Mouse (Mus musculus) lung, embryonic 15.5 days (tissue): ENCODE data around the gene Nkx2-2. TPM values are rescaled to one million over a fixed set of nuclear protein-coding genes. Genes with fewer than 3 reads are reported as not detected.

Experiments
- ATAC-seq: fragments of 200-750 bp; cut with Nextera tagmentation; 2 replicates; pipeline ENCODE4 v1.8.0; 2017; ENCODE audit warnings: moderate number of reproducible peaks, borderline replicate concordance; ENCODE audit not compliant: low FRiP score, low TSS enrichment; ENCODE audit errors: extremely low read depth
- H3K27ac ChIP-seq: fragments of 300-500 bp; sonication (generic); 2 replicates; pipeline ENCODE4 v1.5.1; 2015; ENCODE audit warnings: moderate library complexity, mild to moderate bottlenecking, inconsistent platforms
- H3K27me3 ChIP-seq: fragments of 300-500 bp; sonication (generic); 2 replicates; pipeline ENCODE4 v1.6.1; 2015; ENCODE audit warnings: inconsistent platforms
- H3K36me3 ChIP-seq: fragments of 300-500 bp; sonication (generic); 2 replicates; pipeline ENCODE4 v1.6.1; 2015; ENCODE audit warnings: inconsistent platforms
- H3K4me1 ChIP-seq: fragments of 300-500 bp; sonication (generic); 2 replicates; pipeline ENCODE4 v1.6.1; 2015; ENCODE audit warnings: inconsistent platforms
- H3K4me2 ChIP-seq: fragments of 300-500 bp; sonication (generic); 2 replicates; pipeline ENCODE4 v1.6.1; 2015; ENCODE audit warnings: inconsistent platforms, mild to moderate bottlenecking, moderate library complexity
- H3K4me3 ChIP-seq: fragments of 300-500 bp; sonication (generic); 2 replicates; pipeline ENCODE4 v1.5.1; 2015; ENCODE audit warnings: mild to moderate bottlenecking, inconsistent platforms
- H3K9ac ChIP-seq: fragments of 300-500 bp; sonication (generic); 2 replicates; pipeline ENCODE4 v1.6.1; 2015; ENCODE audit warnings: inconsistent platforms
- H3K9me3 ChIP-seq: fragments of 300-500 bp; sonication (generic); 2 replicates; pipeline ENCODE4 v1.6.1; 2016; ENCODE audit warnings: inconsistent platforms
- WGBS: fragments of 180-500 bp; shearing (Covaris S2); methylation state at CpG from one replicate; pipeline ENCODE4 v1.1.7; 2015; 5-methylcytosine and 5-hydroxymethylcytosine counted together
- polyA plus RNA-seq: library from polyadenylated mRNA; unstranded; fragments of >200 nt; fragmentation: Nextera tagmentation; extraction: Ambion mirVana; gene quantifications from 2 replicates; pipeline ENCODE4 v1.2.1, GENCODE M21; 2015

The Nkx2-2 gene
- polyA plus RNA-seq, 1 experiment from 2014 or later = not detected

- H3K27ac ChIP-seq = no peak overlapping the region
- peaks cover 44% of the 10 kb centered on the region for H3K4me1 ChIP-seq
- H3K4me3 ChIP-seq = no peak overlapping the region
- H3K27me3 ChIP-seq = peaks cover 95% of the 10 kb centered on the region
- no peaks in the 10 kb centered on the region for H3K9me3 ChIP-seq
- no peak for ATAC-seq
- no peak overlapping the region for H3K4me2 ChIP-seq
- no peak overlapping the region for H3K9ac ChIP-seq
- H3K36me3 ChIP-seq = no peaks in the 10 kb centered on the region
- WGBS = 2% methylated on average over 28 of the region's 28 CpGs
Measured at GRCm38 (mm10) chr2:147188074-147188700, 5.9 kb downstream of the Nkx2-2 start.

DNA sequence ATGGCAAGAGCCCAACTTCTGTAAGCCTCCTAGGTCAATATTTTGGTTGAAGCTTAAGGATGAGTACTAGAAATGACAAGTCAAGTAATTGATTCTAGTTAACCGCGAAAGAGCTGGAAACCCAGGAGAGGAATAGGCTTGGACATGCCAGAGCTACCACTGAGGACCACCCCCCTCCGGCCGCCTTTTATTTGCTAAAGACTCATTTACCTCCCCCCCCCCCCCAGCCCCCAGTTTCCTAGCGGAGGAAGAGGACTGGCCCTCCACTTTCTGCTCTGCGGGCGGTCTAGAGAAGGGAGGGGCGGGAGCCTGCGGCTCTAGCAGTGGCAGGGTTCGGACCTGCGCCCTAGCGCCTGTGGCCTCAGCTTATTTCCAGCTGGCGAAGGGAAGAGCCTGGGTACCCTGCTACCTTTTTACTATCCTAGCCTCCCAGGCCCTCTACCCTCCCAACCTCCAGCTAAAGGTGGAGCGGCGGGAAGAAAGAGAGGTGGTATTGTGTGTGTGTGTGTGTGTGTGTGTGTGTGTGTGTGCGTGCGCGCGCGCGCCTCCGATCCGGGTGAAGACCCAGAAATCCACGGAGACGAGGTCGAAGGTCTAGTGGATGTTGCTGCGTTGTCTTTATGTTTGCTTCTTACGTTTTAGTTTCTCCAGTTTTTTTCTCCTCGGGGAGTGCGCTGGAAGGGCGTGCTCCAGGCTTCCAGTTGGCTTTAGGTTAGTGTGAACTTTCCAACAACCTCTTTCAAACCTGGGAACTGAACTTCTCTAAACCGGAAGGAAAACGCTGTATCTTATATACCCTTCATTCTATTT, 6.8 kb downstream of the Nkx2-2 start:
- no peak for ATAC-seq

GRCm38 (mm10) chr2:147186261-147186681, 7.8 kb downstream of the Nkx2-2 start:
- under 1% methylated on average over 25 of the region's 25 CpGs for WGBS
- H3K36me3 ChIP-seq = no peaks in the 10 kb centered on the region
- H3K27me3 ChIP-seq = peaks cover 97% of the 10 kb centered on the region
- no peaks in the 10 kb centered on the region for H3K9me3 ChIP-seq
- no peak for ATAC-seq
- H3K27ac ChIP-seq = no peak overlapping the region
- no peak overlapping the region for H3K9ac ChIP-seq
- H3K4me2 ChIP-seq = peak overlapping the region; percentile 47; the same call in 1 of the 2 replicates
- H3K4me1 ChIP-seq = peaks cover 49% of the 10 kb centered on the region
- no peak overlapping the region for H3K4me3 ChIP-seq

More for the DNA sequence above, 6.8 kb downstream of the Nkx2-2 start:
- H3K9me3 ChIP-seq = no peaks in the 10 kb centered on the region
- H3K4me1 ChIP-seq = peaks cover 49% of the 10 kb centered on the region
- H3K27me3 ChIP-seq = peaks cover 95% of the 10 kb centered on the region
- WGBS = under 1% methylated on average over 33 of the region's 33 CpGs
- H3K4me2 ChIP-seq = no peak overlapping the region
- H3K27ac ChIP-seq = no peak overlapping the region
- H3K4me3 ChIP-seq = no peak overlapping the region
- no peak overlapping the region for H3K9ac ChIP-seq
- no peaks in the 10 kb centered on the region for H3K36me3 ChIP-seq

DNA sequence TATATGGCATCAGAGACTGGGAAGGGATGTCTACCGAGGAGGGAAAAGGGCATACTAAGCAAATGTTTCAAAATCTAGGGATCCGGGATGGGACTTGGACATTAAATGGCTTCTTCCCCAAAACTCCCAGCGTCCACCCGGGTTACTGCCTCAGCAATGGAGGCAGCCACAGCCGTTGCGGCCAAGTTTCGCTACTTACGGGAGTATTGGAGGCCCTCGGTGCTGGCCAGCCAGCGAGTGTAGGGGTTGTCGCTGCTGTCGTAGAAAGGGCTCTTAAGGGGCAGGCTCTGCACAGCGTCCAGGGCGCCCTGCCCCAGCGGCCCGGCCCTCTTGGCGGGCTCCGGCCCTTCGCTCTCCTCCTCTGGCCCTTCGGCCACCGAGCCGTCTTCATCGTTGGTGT, 8.5 kb downstream of the Nkx2-2 start:
- no peak overlapping the region for H3K9ac ChIP-seq
- ATAC-seq = no peak
- peak overlapping the region; percentile 47 for H3K4me2 ChIP-seq
- no peaks in the 10 kb centered on the region for H3K9me3 ChIP-seq
- no peak overlapping the region for H3K27ac ChIP-seq
- H3K4me3 ChIP-seq = peak overlapping the region; percentile 9
- H3K36me3 ChIP-seq = no peaks in the 10 kb centered on the region
- H3K27me3 ChIP-seq = peaks cover 97% of the 10 kb centered on the region
- peaks cover 45% of the 10 kb centered on the region for H3K4me1 ChIP-seq
- WGBS = under 1% methylated on average over 23 of the region's 23 CpGs

- Histone ChIP-seq H3K36me3 (no peaks in the 10 kb centered on the region), H3K4me3 (peak overlapping the region; percentile 26), H3K4me1 (peaks cover 34% of the 10 kb centered on the region), H3K9me3 (no peaks in the 10 kb centered on the region), H3K27me3 (peaks cover 95% of the 10 kb centered on the region), H3K9ac (no peak overlapping the region), H3K27ac (no peak overlapping the region), H3K4me2 (peak overlapping the region; percentile 54)
- WGBS = under 1% methylated on average over 59 of the region's 65 CpGs
- no peak for ATAC-seq
Measured at GRCm38 (mm10) chr2:147184071-147184990, 9.7 kb downstream of the Nkx2-2 start.

- peaks cover 34% of the 10 kb centered on the region for H3K4me1 ChIP-seq
- H3K4me3 ChIP-seq = peak overlapping the region; percentile 26; the same call in 1 of the 2 replicates
- H3K4me2 ChIP-seq = peak overlapping the region; percentile 54; the same call in 1 of the 2 replicates
- 6% methylated on average over 12 of the region's 12 CpGs for WGBS
- H3K27me3 ChIP-seq = peaks cover 95% of the 10 kb centered on the region
- H3K36me3 ChIP-seq = no peaks in the 10 kb centered on the region
- no peak overlapping the region for H3K27ac ChIP-seq
- H3K9me3 ChIP-seq = no peaks in the 10 kb centered on the region
- H3K9ac ChIP-seq = no peak overlapping the region
- no peak for ATAC-seq
Measured at GRCm38 (mm10) chr2:147183521-147183920, 10.5 kb downstream of the Nkx2-2 start.

GRCm38 (mm10) chr2:147182709-147183260, 11.3 kb downstream of the Nkx2-2 start:
- Histone ChIP-seq H3K9me3 (no peaks in the 10 kb centered on the region), H3K27me3 (peaks cover 95% of the 10 kb centered on the region), H3K4me1 (peaks cover 38% of the 10 kb centered on the region), H3K4me3 (no peak overlapping the region), H3K9ac (no peak overlapping the region), H3K36me3 (no peaks in the 10 kb centered on the region), H3K27ac (no peak overlapping the region), H3K4me2 (no peak overlapping the region)
- no peak for ATAC-seq
- 9% methylated on average over 25 of the region's 25 CpGs for WGBS

- Histone ChIP-seq H3K27ac (no peak overlapping the region), H3K4me3 (no peak overlapping the region), H3K36me3 (no peaks in the 10 kb centered on the region), H3K27me3 (peaks cover 90% of the 10 kb centered on the region), H3K9ac (no peak overlapping the region), H3K9me3 (no peaks in the 10 kb centered on the region), H3K4me2 (no peak overlapping the region), H3K4me1 (peaks cover 33% of the 10 kb centered on the region)
- ATAC-seq = no peak
- WGBS = 31% methylated on average over 18 of the region's 18 CpGs
Measured at GRCm38 (mm10) chr2:147181926-147182708, 11.9 kb downstream of the Nkx2-2 start.

DNA sequence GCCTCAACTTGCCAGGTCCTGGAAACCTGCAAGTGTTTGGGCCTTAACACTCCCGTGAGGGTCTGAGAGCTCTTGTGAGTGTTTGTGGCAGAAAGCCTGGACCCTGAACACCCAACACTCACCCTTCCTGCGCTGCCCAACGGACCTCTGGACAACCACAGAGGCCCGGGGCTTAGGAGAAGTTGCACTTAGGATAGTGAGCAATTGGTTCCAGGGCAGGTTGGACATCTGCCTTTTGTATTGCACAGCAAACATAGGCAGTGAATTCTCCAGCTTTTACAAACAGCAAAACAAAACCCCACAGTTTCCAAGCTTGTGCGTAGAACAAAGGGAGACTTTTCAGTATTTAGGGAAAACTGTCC, 12.8 kb downstream of the Nkx2-2 start:
- 26% methylated on average over 5 of the region's 5 CpGs for WGBS
- no peak for ATAC-seq
- Histone ChIP-seq H3K36me3 (no peaks in the 10 kb centered on the region), H3K27me3 (peaks cover 88% of the 10 kb centered on the region), H3K4me3 (no peak overlapping the region), H3K4me1 (peaks cover 33% of the 10 kb centered on the region), H3K4me2 (no peak overlapping the region), H3K27ac (no peak overlapping the region), H3K9ac (no peak overlapping the region), H3K9me3 (no peaks in the 10 kb centered on the region)

DNA sequence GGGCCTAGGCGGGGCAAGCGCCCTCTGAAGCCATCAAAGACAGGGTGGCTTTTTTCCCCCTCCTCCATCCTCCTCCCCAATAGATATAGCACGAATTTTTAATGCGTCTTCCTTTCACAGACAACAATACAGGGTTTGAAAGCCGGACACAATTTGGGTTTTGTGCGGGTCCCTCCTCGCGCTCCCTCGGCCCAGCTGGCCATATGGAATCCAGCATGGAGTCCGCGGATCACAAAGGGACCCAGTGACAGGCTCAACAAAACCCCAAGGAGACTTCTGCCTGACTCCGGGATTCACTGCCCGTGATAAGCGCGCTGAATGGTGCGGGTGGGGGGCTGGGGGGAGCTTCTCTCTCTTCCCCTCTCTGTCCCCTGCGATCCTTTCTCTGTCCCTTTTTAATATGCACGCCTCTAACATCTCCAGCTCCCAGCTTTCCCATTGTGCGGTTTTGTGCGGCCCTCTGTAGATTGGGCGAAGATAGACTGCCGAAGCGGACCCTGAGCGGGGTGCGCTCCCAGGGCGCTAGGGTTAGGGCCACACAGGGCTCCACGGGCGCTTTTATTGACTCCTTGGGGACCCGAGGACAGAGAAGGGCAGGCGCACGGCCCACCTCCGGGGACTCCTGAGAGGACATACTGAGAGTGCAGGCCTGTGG, 13.3 kb downstream of the Nkx2-2 start:
- Histone ChIP-seq H3K9me3 (no peaks in the 10 kb centered on the region), H3K4me3 (no peak overlapping the region), H3K4me2 (no peak overlapping the region), H3K27me3 (peaks cover 84% of the 10 kb centered on the region), H3K27ac (no peak overlapping the region), H3K4me1 (peaks cover 28% of the 10 kb centered on the region), H3K9ac (no peak overlapping the region), H3K36me3 (no peaks in the 10 kb centered on the region)
- WGBS = 8% methylated on average over 32 of the region's 32 CpGs
- no peak for ATAC-seq
